Mouse (Mus musculus) lung, adult 2 months (tissue): ENCODE data around the gene Nfat5.

ENCODE experiments used
- CTCF ChIP-seq: fragments of 200-500 bp; IDR thresholded peaks from 2 replicates; pipeline ENCODE4 v1.5.1; 2011; ENCODE audit warnings: mild to moderate bottlenecking, low read length, control low read depth; ENCODE audit not compliant: insufficient read depth
- POLR2A ChIP-seq: fragments of 200-500 bp; IDR thresholded peaks from 2 replicates; pipeline ENCODE4 v1.6.1; 2011; ENCODE audit warnings: low read depth, mild to moderate bottlenecking, control low read depth, low read length, borderline replicate concordance; ENCODE audit errors: extremely low read depth

DNA sequence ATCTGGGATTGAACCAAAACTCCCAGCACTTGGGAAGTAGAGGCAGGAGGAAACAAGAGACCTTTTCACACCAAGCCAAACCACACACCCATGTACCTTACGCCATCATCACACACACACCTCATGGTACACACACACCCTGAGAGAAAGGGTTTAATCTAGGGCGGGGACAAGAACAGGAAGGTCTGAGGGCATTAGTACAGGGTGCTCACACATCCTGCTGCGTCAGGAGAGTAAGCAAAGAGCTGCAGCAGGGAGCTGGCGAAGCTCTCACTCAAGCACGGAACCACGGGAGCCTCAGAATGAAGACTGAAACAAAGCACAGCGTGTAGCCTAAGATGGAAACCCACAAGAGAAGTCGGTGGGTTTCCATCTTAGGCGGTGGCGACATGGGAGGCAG, 120.6 kb downstream of the Nfat5 start:
- TF ChIP-seq CTCF = no peak
- TF ChIP-seq POLR2A = no peak
